Mouse (Mus musculus) stomach, postnatal 0 days (tissue): ENCODE data around the gene Gnptab.

Source experiments
- CTCF ChIP-seq: IDR thresholded peaks from 2 replicates; pipeline ENCODE4 v1.5.1; 2016; ENCODE audit warnings: antibody characterized with exemption, low read depth, mild to moderate bottlenecking, moderate library complexity
- EP300 ChIP-seq: optimal IDR thresholded peaks from 2 replicates; pipeline ENCODE3; 2016; ENCODE audit warnings: antibody characterized with exemption

GRCm38 (mm10) chr10:88350687-88351086 is 28.2 kb upstream of the Gnptab start:
- no peak for TF ChIP-seq CTCF
- no peak for TF ChIP-seq EP300
